Mouse (Mus musculus): Measurements from ENCODE around the gene Cdca8.

Cdca8 gene

DNA sequence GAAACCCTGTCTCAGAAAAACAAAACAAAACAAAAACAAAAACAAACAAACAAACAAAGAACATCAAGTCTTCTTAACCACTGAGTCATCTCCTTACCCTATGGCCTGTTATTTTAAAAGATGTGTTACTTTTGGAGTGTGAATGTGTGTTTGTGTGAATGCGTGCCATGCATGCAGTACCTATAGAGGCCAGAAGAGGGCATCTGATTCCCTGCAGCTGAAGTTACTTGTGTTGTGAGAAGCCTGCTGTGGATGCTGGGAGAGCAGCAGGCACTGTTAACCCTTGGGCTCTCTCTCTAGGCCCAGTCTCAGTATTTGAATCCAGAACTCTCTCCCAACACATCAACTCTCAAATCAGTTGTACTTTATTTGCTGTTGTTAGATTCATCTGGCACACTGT lies 66.4 kb downstream of the Cdca8 start:
- DNase-seq (ENCODE audit: low spot score), result no peak

Data from adipocyte (in vitro differentiated cells).